Mouse (Mus musculus) hindbrain, postnatal 0 days (tissue): ENCODE measurements at regions not wholly inside any gene's neighbourhood (a gene's known extent, or its start where the extent isn't known, plus 50 kb on each side); places are given as distances from the start of the nearest gene placed in this dataset.

Experiments
- ATAC-seq: fragments of 200-750 bp; cut with Nextera tagmentation; 2 replicates; pipeline ENCODE4 v1.8.0; 2017; ENCODE audit warnings: mild to moderate bottlenecking, moderate TSS enrichment, moderate library complexity
- DNase-seq: peaks from one replicate; pipeline ENCODE4 v3.0.0-alpha.2; 2015; ENCODE audit warnings: low spot score
- H3K27ac ChIP-seq: fragments of 300-500 bp; sonication (generic); 2 replicates; pipeline ENCODE4 v1.5.1; 2014; ENCODE audit warnings: mild to moderate bottlenecking
- H3K27me3 ChIP-seq: fragments of 300-500 bp; sonication (generic); 2 replicates; pipeline ENCODE4 v1.6.1; 2014; ENCODE audit warnings: low read length, mixed read lengths; ENCODE audit not compliant: insufficient read depth
- H3K36me3 ChIP-seq: fragments of 300-500 bp; sonication (generic); 2 replicates; pipeline ENCODE4 v1.6.1; 2014; ENCODE audit warnings: low read length, mixed read lengths; ENCODE audit not compliant: insufficient read depth
- H3K4me1 ChIP-seq: fragments of 300-500 bp; sonication (generic); 2 replicates; pipeline ENCODE4 v1.6.1; 2014; ENCODE audit warnings: antibody characterized with exemption, low read length, mixed read lengths; ENCODE audit not compliant: insufficient read depth
- H3K4me2 ChIP-seq: fragments of 300-500 bp; sonication (generic); 2 replicates; pipeline ENCODE4 v1.6.1; 2014; ENCODE audit warnings: low read depth, mild to moderate bottlenecking, low read length, moderate library complexity, mixed read lengths
- H3K4me3 ChIP-seq: fragments of 300-500 bp; sonication (generic); 2 replicates; pipeline ENCODE4 v1.5.1; 2014; ENCODE audit warnings: low read length
- H3K9ac ChIP-seq: fragments of 300-500 bp; sonication (generic); replicated peaks from 2 replicates; pipeline ENCODE4 v1.6.1; 2014; ENCODE audit warnings: mild to moderate bottlenecking, low read length, moderate library complexity, mixed read lengths
- H3K9me3 ChIP-seq: fragments of 300-500 bp; sonication (generic); 2 replicates; pipeline ENCODE4 v1.6.1; 2016; ENCODE audit warnings: low read length, mixed read lengths
- CTCF ChIP-seq: IDR thresholded peaks from 2 replicates; pipeline ENCODE4 v1.5.1; 2016; ENCODE audit warnings: antibody characterized with exemption, control low read depth, low read depth
- WGBS: fragments of 180-500 bp; shearing (Covaris S2); extraction: QIAGEN DNeasy Blood & Tissue Kit; methylation state at CpG from one replicate; pipeline ENCODE4 v1.1.7; 2014; 5-methylcytosine and 5-hydroxymethylcytosine counted together

DNA sequence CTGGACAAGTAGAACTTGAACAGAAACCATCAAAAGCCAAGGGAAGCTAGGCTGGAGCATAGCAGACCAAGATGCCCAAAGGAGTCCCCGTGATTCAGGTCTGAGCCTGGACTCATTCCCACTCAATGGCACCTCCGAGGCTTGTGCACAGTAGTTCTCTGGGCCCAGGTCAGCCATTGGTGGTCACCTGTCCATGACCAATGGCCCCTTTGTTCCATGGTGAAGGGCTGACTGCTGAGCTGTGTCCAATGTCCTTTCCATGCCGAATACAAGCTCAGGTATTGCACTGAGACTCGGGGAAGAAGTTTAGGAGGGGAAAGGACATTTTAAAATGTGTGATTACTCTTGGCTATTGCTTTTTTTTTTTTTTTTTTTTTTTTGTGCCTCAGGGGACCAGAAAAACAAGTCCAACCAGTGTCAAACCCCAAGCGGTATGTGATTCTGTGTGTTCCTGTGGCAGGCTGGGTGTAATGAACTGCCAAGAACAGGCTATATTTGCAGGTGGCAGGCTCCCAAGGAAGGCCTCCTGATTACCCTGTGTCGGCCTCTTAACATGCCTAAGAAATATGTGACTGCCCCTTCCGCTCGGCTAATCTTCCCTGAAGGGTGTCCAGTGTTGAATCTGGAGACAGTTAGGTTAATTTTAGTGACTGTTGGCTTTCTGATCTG is 69.4 kb downstream of the Enc1 start:
- no peak overlapping the region for H3K4me3 ChIP-seq
- DNase-seq: no peak
- no peak for TF ChIP-seq CTCF
- peaks cover 7% of the 10 kb centered on the region; the same call in 1 of the 2 replicates for H3K4me1 ChIP-seq
- no peaks in the 10 kb centered on the region for H3K36me3 ChIP-seq
- 38% methylated on average over 8 of the region's 8 CpGs for WGBS
- H3K9me3 ChIP-seq: no peaks in the 10 kb centered on the region
- no peak overlapping the region for H3K27ac ChIP-seq
- no peak overlapping the region for H3K4me2 ChIP-seq
- no peak for ATAC-seq
- no peak overlapping the region for H3K9ac ChIP-seq
- no peaks in the 10 kb centered on the region for H3K27me3 ChIP-seq

DNA sequence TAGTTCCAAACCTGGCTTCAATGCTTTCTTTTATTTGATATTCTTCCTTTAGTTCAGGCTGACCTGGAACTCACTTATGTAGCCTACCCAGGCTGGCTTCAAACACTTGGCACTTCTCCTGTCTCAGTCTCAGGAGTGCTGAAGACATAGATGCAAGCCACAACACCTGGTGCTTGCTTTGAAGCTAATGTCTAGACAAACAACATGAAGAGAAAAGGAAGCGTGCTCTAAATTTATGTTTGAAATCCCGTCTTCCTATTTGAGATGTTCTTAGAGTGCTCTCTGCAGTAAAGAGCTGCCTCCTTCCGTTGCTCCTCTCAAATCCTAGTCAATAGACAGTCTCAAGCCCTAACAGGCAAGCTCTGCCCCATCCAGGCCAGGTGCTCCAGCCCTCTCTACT is 68.5 kb downstream of the Enc1 start:
- peaks cover 7% of the 10 kb centered on the region; the same call in 1 of the 2 replicates for H3K4me1 ChIP-seq
- WGBS: 81% methylated on average over 3 of the region's 3 CpGs
- H3K9me3 ChIP-seq: no peaks in the 10 kb centered on the region
- no peak for TF ChIP-seq CTCF
- DNase-seq (no peak), ATAC-seq (no peak)
- H3K27me3 ChIP-seq: no peaks in the 10 kb centered on the region
- no peak overlapping the region for H3K9ac ChIP-seq
- H3K27ac ChIP-seq: no peak overlapping the region
- no peaks in the 10 kb centered on the region for H3K36me3 ChIP-seq
- no peak overlapping the region for H3K4me2 ChIP-seq
- H3K4me3 ChIP-seq: no peak overlapping the region

GRCm38 (mm10) chr13:97308431-97308830 is 67.5 kb downstream of the Enc1 start:
- ATAC-seq (no peak), DNase-seq (no peak)
- 99% methylated on average over 2 of the region's 2 CpGs for WGBS
- TF ChIP-seq CTCF: no peak
- H3K27me3 ChIP-seq: no peaks in the 10 kb centered on the region
- no peaks in the 10 kb centered on the region for H3K9me3 ChIP-seq
- H3K4me3 ChIP-seq: no peak overlapping the region
- peaks cover 7% of the 10 kb centered on the region; the same call in 1 of the 2 replicates for H3K4me1 ChIP-seq
- no peak overlapping the region for H3K27ac ChIP-seq
- no peak overlapping the region for H3K4me2 ChIP-seq
- no peak overlapping the region for H3K9ac ChIP-seq
- H3K36me3 ChIP-seq: no peaks in the 10 kb centered on the region
